Mouse (Mus musculus) limb, embryonic 15.5 days (tissue): Measurements from ENCODE around the gene Tmem246. TPM values are rescaled to one million over a fixed set of nuclear protein-coding genes. Genes with fewer than 3 reads are reported as not detected.
A peak's percentile ranks its signal among the peaks of the same experiment; 100 is the strongest.
"Not testable (repeated sequence)": the region's sequence is repeated elsewhere in the genome, so short reads cannot be mapped to it uniquely, and the experiment has no call there.

Experiments
- ATAC-seq: fragments of 200-750 bp; cut with Nextera tagmentation; 2 replicates; pipeline ENCODE4 v1.8.0; 2017; ENCODE audit warnings: low read depth, moderate TSS enrichment; ENCODE audit not compliant: insufficient number of reproducible peaks, low FRiP score, low TSS enrichment
- H3K27ac ChIP-seq: fragments of 300-500 bp; sonication (generic); 2 replicates; pipeline ENCODE4 v1.5.1; 2015; ENCODE audit warnings: moderate library complexity, mild to moderate bottlenecking, inconsistent platforms
- H3K27me3 ChIP-seq: fragments of 300-500 bp; sonication (generic); 2 replicates; pipeline ENCODE4 v1.6.1; 2015; ENCODE audit warnings: inconsistent platforms
- H3K36me3 ChIP-seq: fragments of 300-500 bp; sonication (generic); 2 replicates; pipeline ENCODE4 v1.6.1; 2015; ENCODE audit warnings: inconsistent platforms
- H3K4me1 ChIP-seq: fragments of 300-500 bp; sonication (generic); 2 replicates; pipeline ENCODE4 v1.6.1; 2015; ENCODE audit warnings: inconsistent platforms
- H3K4me2 ChIP-seq: fragments of 300-500 bp; sonication (generic); 2 replicates; pipeline ENCODE4 v1.6.1; 2015; ENCODE audit warnings: mild to moderate bottlenecking, inconsistent platforms
- H3K4me3 ChIP-seq: fragments of 300-500 bp; sonication (generic); 2 replicates; pipeline ENCODE4 v1.5.1; 2015; ENCODE audit warnings: mild to moderate bottlenecking, inconsistent platforms
- H3K9ac ChIP-seq: fragments of 300-500 bp; sonication (generic); 2 replicates; pipeline ENCODE4 v1.6.1; 2015; ENCODE audit warnings: inconsistent platforms
- H3K9me3 ChIP-seq: fragments of 300-500 bp; sonication (generic); 2 replicates; pipeline ENCODE4 v1.6.1; 2016; ENCODE audit warnings: inconsistent platforms
- WGBS: fragments of 180-500 bp; shearing (Covaris S2); methylation state at CpG from one replicate; pipeline ENCODE4 v1.1.7; 2015; 5-methylcytosine and 5-hydroxymethylcytosine counted together
- polyA plus RNA-seq: library from polyadenylated mRNA; unstranded; fragments of >200 nt; fragmentation: Nextera tagmentation; extraction: Ambion mirVana; gene quantifications from 2 replicates; pipeline ENCODE4 v1.2.1, GENCODE M21; 2015

Gene Tmem246
- 38.1 and 39.6 TPM in 2 replicates for polyA plus RNA-seq

- peak; percentile 88 for ATAC-seq
- H3K27ac ChIP-seq: peak within 1 kb of the TSS; percentile 89
- peak within 1 kb of the TSS; percentile 82 for H3K4me3 ChIP-seq
- no peaks in the 10 kb centered on the region for H3K9me3 ChIP-seq
- WGBS: under 1% methylated on average over 67 of the region's 77 CpGs
- no peaks in the 10 kb centered on the region for H3K27me3 ChIP-seq
- no peaks in the 10 kb centered on the region for H3K36me3 ChIP-seq
- peaks cover 5% of the 10 kb centered on the region for H3K4me1 ChIP-seq
- H3K4me2 ChIP-seq: peak within 1 kb of the TSS; percentile 87
- H3K9ac ChIP-seq: peak within 1 kb of the TSS; percentile 62
These were observed at the start of gene Tmem246 for GRCm38 (mm10) chr4:49597183-49598100. Gene Tmem246, minus strand, starts transcription at chr4:49597876.

DNA sequence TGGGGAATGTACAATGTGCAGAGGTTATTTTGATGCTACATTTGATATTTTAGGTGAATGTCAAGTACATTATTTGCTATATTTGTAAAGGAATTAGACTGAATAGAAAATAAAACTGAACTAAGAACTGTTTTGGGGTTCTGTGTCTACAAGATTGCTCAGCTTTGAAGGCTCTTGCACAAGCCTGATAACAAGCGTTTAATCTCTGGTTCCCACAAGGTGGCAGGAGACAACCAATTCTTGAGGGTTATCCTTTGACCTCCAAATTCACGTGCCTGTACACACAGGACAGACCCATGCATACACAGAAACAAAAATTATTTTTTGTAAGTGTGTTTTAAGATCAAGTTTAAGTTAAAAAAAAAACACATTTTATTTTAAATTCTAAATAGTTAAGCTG lies 42.2 kb upstream of the Tmem246 start:
- H3K27me3 ChIP-seq: no peaks in the 10 kb centered on the region
- H3K9ac ChIP-seq: no peak overlapping the region
- H3K36me3 ChIP-seq: peaks cover 72% of the 10 kb centered on the region
- 74% methylated on average over 2 of the region's 2 CpGs for WGBS
- no peaks in the 10 kb centered on the region for H3K4me1 ChIP-seq
- no peak overlapping the region for H3K4me2 ChIP-seq
- no peak for ATAC-seq
- H3K9me3 ChIP-seq: no peaks in the 10 kb centered on the region
- H3K4me3 ChIP-seq: no peak overlapping the region
- no peak overlapping the region for H3K27ac ChIP-seq

DNA sequence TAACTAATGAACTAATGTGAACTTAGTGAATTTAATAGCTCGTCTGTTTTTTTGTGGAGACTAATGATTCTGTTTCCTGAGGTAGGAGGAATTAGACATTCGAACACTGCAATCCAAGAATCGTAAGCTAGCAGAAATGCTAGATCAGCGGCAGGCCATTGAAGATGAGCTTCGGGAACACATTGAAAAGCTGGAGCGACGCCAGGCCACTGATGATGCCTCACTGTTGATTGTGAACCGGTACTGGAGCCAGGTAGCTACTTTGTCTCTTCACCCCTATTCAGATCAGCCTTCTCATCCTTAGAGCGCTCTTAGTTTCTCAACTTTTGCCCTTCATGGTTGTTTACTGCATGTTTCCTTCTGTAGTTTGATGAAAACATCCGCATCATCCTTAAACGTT lies 40.1 kb upstream of the Tmem246 start:
- Histone ChIP-seq H3K4me3 (no peak overlapping the region), H3K4me1 (peaks cover 5% of the 10 kb centered on the region), H3K27me3 (no peaks in the 10 kb centered on the region), H3K9ac (no peak overlapping the region), H3K36me3 (peaks cover 68% of the 10 kb centered on the region), H3K4me2 (no peak overlapping the region), H3K27ac (no peak overlapping the region), H3K9me3 (no peaks in the 10 kb centered on the region)
- WGBS: 94% methylated on average over 11 of the region's 11 CpGs
- no peak for ATAC-seq

- Histone ChIP-seq H3K36me3 (peaks cover 35% of the 10 kb centered on the region), H3K4me1 (peaks cover 7% of the 10 kb centered on the region), H3K27me3 (no peaks in the 10 kb centered on the region), H3K4me3 (peak overlapping the region; percentile 73), H3K9ac (peak overlapping the region; percentile 68), H3K4me2 (peak overlapping the region; percentile 66), H3K27ac (peak overlapping the region; percentile 92), H3K9me3 (no peaks in the 10 kb centered on the region)
- ATAC-seq: peak; percentile 67
- under 1% methylated on average over 30 of the region's 30 CpGs for WGBS
These were observed 34.4 kb upstream of the Tmem246 start for GRCm38 (mm10) chr4:49632139-49632481.

DNA sequence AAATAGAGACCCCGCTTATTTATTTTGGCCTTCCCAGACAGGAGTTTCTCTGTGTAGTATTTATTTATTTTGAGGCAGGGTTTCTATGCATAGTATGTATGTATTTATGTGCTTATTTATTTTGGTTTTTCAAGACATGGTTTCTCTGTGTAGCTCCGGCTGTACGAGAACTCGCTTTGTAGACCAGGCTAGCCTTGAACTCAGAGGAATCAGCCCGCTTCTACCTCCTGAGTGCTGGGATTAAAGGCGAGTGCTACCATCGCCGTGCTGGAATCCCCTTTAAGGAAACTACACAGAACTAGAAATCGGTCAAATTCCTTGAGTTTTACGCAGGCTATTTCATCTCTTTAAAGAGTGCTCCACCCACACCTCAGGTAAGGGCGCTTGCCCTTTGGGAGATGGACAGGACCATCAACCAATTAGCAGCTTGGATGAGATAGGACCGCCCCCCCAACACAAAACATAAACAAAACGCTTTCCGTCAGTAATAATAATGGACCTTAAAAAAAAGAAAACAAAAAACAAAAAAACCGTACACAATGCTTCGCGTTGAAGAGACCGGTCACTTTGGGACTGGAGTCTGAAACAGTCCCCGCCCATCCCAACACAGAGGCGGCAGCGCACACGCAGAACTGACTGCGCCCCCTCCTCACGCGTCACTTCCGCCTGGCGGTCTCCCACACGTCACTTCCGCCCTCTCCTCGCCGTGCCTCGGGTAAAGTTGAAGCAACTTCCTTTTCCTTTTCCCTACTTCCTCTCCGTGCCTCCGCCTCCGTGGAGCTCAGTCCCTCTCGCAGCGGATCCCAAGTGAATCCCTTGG lies 33.9 kb upstream of the Tmem246 start, which contains the start of gene Rnf20:
Rnf20 (plus strand) TSS at position 688 of the 820 bp plus-strand sequence.
- Histone ChIP-seq H3K9ac (peak within 1 kb of the TSS; percentile 68), H3K27me3 (no peaks in the 10 kb centered on the region), H3K4me3 (peak within 1 kb of the TSS; percentile 73), H3K4me2 (peak within 1 kb of the TSS; percentile 66), H3K4me1 (peaks cover 7% of the 10 kb centered on the region), H3K27ac (peak within 1 kb of the TSS; percentile 92), H3K9me3 (no peaks in the 10 kb centered on the region), H3K36me3 (peaks cover 29% of the 10 kb centered on the region)
- peak; percentile 96 for ATAC-seq
- 3% methylated on average over 37 of the region's 37 CpGs for WGBS

DNA sequence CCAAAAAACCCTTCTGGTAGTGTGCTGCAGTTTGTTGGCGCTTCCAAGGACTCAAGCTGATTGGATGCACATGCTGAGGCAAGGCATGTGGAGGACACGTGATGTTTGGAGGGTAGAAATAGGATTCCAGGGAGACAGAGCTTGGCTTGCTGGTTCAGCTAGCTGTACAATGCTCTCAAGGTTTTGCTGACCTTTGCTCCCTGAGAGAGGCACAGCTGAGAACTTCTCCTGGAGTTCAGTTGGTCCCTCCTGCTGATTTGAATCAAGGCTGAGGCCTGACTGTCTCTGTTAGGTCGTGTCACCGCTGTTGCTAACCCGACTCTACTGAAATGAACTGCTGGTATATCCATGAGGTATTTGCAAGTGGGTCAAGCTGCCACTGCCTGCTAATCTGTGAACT lies 31.3 kb upstream of the Tmem246 start:
- 78% methylated on average over 5 of the region's 5 CpGs for WGBS
- ATAC-seq: no peak
- no peaks in the 10 kb centered on the region for H3K9me3 ChIP-seq
- no peak overlapping the region for H3K4me3 ChIP-seq
- H3K36me3 ChIP-seq: peaks cover 5% of the 10 kb centered on the region; the same call in 1 of the 2 replicates
- H3K4me1 ChIP-seq: peaks cover 7% of the 10 kb centered on the region
- no peak overlapping the region for H3K9ac ChIP-seq
- H3K4me2 ChIP-seq: no peak overlapping the region
- H3K27ac ChIP-seq: no peak overlapping the region
- no peaks in the 10 kb centered on the region for H3K27me3 ChIP-seq

GRCm38 (mm10) chr4:49626973-49627372 lies 29.3 kb upstream of the Tmem246 start:
- Histone ChIP-seq H3K4me2 (no peak overlapping the region), H3K27ac (no peak overlapping the region), H3K4me1 (no peaks in the 10 kb centered on the region), H3K4me3 (no peak overlapping the region), H3K27me3 (no peaks in the 10 kb centered on the region), H3K36me3 (no peaks in the 10 kb centered on the region), H3K9me3 (no peaks in the 10 kb centered on the region), H3K9ac (no peak overlapping the region)
- under 1% methylated on average over 3 of the region's 3 CpGs for WGBS
- ATAC-seq: no peak

- not testable (repeated sequence) for H3K27ac ChIP-seq, H3K4me3 ChIP-seq, H3K4me2 ChIP-seq, H3K9ac ChIP-seq, ATAC-seq, H3K27me3 ChIP-seq, H3K9me3 ChIP-seq, H3K36me3 ChIP-seq, H3K4me1 ChIP-seq
- 86% methylated on average over 4 of the region's 4 CpGs for WGBS
These were observed 27.3 kb upstream of the Tmem246 start for GRCm38 (mm10) chr4:49624969-49625368.

- Histone ChIP-seq H3K27me3 (no peaks in the 10 kb centered on the region), H3K4me1 (no peaks in the 10 kb centered on the region), H3K9ac (no peak overlapping the region), H3K9me3 (no peaks in the 10 kb centered on the region), H3K4me3 (no peak overlapping the region), H3K4me2 (no peak overlapping the region), H3K27ac (no peak overlapping the region), H3K36me3 (no peaks in the 10 kb centered on the region)
- 77% methylated on average over 4 of the region's 4 CpGs for WGBS
- no peak for ATAC-seq
These were observed 26.2 kb upstream of the Tmem246 start for GRCm38 (mm10) chr4:49623916-49624315.

DNA sequence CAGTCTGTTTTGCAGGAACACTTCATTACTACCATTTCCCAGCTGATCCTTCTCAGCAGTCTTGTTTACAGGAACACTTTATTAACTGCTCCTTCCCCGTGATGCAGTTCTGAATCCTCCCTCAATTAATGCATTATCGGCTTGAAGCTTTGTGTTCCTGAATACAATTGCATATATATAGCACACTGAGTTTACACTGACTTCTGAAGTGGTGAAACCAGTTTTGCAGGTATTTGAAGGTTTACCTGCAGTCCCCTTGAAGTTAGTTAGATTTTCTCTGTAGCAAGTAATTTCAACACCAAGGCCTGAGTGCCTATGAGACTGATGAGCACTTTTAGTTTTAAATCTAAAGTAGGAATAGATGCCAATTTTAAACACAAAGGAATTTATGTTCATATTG lies 24.6 kb upstream of the Tmem246 start:
- Histone ChIP-seq H3K9ac (no peak overlapping the region), H3K4me3 (no peak overlapping the region), H3K4me2 (no peak overlapping the region), H3K9me3 (no peaks in the 10 kb centered on the region), H3K4me1 (no peaks in the 10 kb centered on the region), H3K36me3 (no peaks in the 10 kb centered on the region), H3K27me3 (no peaks in the 10 kb centered on the region), H3K27ac (no peak overlapping the region)
- 72% methylated on average over 2 of the region's 2 CpGs for WGBS
- no peak for ATAC-seq

- not testable (repeated sequence) for H3K4me2 ChIP-seq, H3K27ac ChIP-seq, H3K27me3 ChIP-seq, H3K4me1 ChIP-seq, H3K4me3 ChIP-seq, ATAC-seq, H3K9me3 ChIP-seq, H3K36me3 ChIP-seq, H3K9ac ChIP-seq
- WGBS: 89% methylated on average over 7 of the region's 7 CpGs
These were observed 22.2 kb upstream of the Tmem246 start for GRCm38 (mm10) chr4:49619861-49620260.

DNA sequence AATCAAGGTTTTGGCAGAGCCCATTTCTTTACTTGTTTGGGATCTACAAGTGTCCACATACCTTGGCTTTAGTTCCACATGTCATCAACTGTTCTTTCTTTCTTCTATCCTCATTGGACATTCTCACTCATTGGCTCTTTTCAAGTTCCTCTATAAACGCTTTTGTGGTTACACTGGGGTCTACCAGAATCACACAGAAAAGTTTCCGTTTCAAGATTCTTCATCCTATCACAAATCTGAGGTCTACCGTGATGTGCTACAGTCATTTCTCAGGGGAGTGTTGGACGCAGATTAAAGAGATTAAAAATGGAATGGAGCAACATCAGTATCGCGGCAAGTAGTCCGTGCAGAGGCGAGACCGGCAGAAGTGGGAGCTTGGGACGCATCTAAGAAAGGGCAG lies 19.2 kb upstream of the Tmem246 start:
- Histone ChIP-seq H3K9me3 (no peaks in the 10 kb centered on the region), H3K36me3 (no peaks in the 10 kb centered on the region), H3K4me2 (no peak overlapping the region), H3K4me3 (no peak overlapping the region), H3K4me1 (no peaks in the 10 kb centered on the region), H3K27me3 (no peaks in the 10 kb centered on the region), H3K27ac (no peak overlapping the region), H3K9ac (no peak overlapping the region)
- no peak for ATAC-seq
- WGBS: 90% methylated on average over 10 of the region's 10 CpGs
